Mouse (Mus musculus): ENCODE measurements around the gene Gm10663. TPM values are rescaled to one million over a fixed set of nuclear protein-coding genes. Genes with fewer than 3 reads are reported as not detected.

The Gm10663 gene
- polyA plus RNA-seq, 3 experiments from 2014 or later = not detected

DNA sequence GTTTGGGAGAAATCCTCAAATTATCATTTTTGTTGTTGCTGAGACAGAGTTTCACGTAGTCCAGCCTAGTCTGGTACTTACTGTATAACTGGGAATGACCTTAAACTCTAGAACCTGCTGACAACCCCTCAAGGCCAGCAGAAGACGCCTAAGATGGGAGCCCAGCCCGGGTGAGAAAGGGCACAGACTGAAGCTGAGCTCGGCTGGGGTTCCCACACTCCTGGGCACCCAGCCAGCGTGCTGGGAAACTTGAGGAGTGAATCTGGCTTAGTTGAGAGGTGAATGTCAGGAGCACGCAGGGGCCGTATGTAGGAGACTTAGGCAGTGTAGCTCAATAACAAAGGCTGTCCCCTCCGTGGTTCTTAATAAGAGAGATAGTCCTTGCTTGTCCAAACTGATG lies 12.9 kb downstream of the Gm10663 start:
- ATAC-seq = no peak

DNA sequence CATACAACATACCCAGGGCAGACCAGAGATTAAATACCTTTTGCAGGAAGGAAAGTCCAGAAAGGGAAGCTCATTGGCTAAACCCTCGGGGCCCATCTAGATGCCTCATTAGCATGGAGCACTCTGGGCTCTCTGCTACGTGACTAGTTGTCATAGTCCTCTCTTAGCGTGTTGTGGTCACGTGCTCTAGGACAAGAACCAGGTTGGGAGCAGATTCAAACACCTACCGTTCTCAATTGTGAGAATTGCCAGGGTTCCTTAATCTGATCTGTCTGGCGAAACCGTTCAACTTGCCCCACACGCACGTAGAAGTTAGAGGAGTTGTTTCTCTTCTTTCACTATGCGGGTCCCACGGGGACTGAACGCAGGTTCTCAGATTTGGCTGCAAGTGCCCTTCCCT lies 13.3 kb downstream of the Gm10663 start:
- ATAC-seq = no peak

DNA sequence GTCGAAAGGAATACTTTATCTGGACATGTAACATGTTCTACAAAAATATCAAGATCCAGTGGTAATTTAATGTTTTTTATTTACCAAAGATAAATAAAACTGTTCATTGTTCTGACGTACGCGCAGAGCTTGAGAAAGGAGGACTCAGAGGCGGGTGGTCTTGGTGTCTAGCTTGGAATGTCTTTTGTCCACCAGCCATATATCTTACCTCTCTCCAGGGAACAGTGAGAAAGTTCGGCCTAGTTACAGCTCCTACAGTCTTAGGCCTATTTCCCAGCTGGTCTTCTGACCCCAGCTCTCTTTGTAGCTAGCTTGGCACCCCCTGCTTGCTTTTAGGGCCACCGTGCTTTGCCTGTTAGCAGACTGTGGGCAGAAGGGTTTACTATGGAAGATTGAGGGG lies 14.9 kb downstream of the Gm10663 start:
- no peak for ATAC-seq

- ATAC-seq = no peak
Observed at GRCm38 (mm10) chr8:65097760-65098415, 23.1 kb downstream of the Gm10663 start.

- no peak for ATAC-seq
Observed at GRCm38 (mm10) chr8:65099735-65100134, 24.9 kb downstream of the Gm10663 start.

DNA sequence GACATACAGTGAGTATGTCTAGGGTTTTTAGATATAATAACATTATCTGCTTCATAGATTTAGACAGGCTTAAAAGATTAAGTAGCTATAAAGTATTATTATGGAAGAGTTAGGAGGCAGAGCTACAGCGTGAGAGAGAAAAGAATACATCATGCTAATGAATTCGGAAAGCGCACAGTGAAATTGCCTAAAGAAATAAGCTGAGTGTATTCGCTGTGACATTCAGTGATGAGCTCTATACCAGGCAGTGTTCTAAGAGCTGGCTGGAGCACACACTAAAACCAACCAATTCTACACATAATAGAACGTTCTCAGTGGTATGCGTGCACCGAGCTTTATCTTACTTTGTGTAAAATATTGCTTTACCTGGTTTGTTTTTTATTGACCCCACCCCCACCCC lies 28.8 kb downstream of the Gm10663 start:
- ATAC-seq = no peak

DNA sequence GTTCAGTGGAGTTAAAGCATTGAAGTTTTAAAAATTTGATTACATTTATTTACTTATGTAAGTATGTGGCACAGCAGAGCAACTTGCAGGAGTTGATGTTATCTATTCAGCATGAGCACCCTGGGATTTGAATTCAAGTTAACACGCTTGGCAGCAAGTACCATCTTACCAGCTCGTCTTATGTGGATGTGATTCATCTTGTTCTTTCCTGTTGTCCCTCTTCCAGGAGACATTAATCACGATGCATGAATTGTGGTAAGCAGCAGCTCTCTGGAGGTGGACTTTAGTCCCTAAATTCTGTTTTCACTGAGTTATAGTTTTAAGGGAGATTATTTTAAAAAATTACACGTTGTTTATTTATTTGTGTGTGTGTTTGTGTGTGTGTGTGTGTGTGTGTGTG lies 29.2 kb downstream of the Gm10663 start:
- ATAC-seq = no peak

DNA sequence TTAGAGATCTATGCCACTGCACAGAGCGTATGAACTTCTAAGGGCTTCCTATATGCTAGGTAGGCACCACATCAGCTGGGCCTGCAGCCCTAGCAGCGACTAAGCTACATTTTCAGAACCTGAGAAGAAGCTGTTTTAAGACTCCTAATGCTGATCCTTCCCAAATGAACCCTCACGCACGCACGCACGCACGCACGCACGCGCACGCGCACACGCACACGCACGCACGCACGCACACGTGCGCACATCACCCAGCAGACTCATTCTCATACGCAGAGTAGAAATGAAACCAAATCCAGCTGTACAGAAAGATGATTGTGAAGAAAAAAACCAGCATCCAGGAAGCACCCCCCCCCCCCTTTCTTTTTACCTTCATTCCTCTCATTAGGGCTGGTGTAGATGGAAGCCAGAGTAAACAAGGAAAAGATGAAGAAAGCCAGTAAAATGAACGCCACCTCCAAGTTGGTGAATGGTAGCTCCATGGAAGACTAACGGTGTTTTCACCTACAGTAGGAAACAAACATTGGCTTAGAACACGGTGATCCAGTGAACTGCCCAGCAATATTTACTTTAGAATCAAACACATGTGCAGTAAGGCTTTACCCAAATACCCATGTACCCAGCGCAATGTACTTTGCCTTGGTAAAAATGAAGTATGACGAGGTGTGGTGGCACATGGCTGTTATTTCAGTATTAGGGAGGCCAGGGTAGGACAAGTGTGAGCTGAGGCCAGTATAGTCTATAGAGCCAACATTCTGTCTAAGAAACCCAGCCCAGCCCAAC lies 33.3 kb downstream of the Gm10663 start:
- no peak for ATAC-seq

GRCm38 (mm10) chr8:65108936-65109335 lies 34.1 kb downstream of the Gm10663 start:
- no peak for ATAC-seq

- no peak for ATAC-seq
Observed at GRCm38 (mm10) chr8:65110285-65110691, 35.5 kb downstream of the Gm10663 start.

GRCm38 (mm10) chr8:65112092-65112491 lies 37.3 kb downstream of the Gm10663 start:
- no peak for ATAC-seq

- ATAC-seq = no peak
Observed at GRCm38 (mm10) chr8:65126014-65126413, 51.2 kb downstream of the Gm10663 start.

GRCm38 (mm10) chr8:65126454-65126853 lies 51.6 kb downstream of the Gm10663 start:
- no peak for ATAC-seq

Other genes with a start within 250 kb of the Gm10663 start
- 1 to 10 TPM; 4.5 to 7.6 (median 6.8) TPM for gene Klhl2, start 225.0 kb upstream of the Gm10663 start, polyA plus RNA-seq (2017; shearing (Covaris generic))
- 10 to 100 TPM; 28.5 to 50.5 (median 48.8) TPM for gene Tmem192, start 127.8 kb upstream of the Gm10663 start, polyA plus RNA-seq (2017; shearing (Covaris generic))
- under 1 TPM in 2 of 3 experiments, not detected in 1; 0.23 to 0.36 TPM for gene Trim75, start 87.2 kb upstream of the Gm10663 start, polyA plus RNA-seq (2017; shearing (Covaris generic))
- not detected for gene Trim61, start 56.5 kb upstream of the Gm10663 start, polyA plus RNA-seq (2017; shearing (Covaris generic))
- gene Trim60, start 56.4 kb upstream of the Gm10663 start, polyA plus RNA-seq (2017; shearing (Covaris generic)) = not detected
- not detected for gene Apela, start 37.7 kb upstream of the Gm10663 start, polyA plus RNA-seq (2017; shearing (Covaris generic))
- not detected for gene BC030870, start 54.5 kb downstream of the Gm10663 start, polyA plus RNA-seq (2017; shearing (Covaris generic))